Mouse (Mus musculus) CD4-positive naive resting alpha-beta T cell, adult 76 days (primary cell): ENCODE measurements around the gene Ezr. TPM values are rescaled to one million over a fixed set of nuclear protein-coding genes. Genes with fewer than 3 reads are reported as not detected.

Experiments used
- total RNA-seq: library from RNA; stranded (reverse); gene quantifications from one replicate; pipeline ENCODE4 v1.2.4, GENCODE M21; 2023

Ezr gene
- total RNA-seq, result 403 TPM

DNA sequence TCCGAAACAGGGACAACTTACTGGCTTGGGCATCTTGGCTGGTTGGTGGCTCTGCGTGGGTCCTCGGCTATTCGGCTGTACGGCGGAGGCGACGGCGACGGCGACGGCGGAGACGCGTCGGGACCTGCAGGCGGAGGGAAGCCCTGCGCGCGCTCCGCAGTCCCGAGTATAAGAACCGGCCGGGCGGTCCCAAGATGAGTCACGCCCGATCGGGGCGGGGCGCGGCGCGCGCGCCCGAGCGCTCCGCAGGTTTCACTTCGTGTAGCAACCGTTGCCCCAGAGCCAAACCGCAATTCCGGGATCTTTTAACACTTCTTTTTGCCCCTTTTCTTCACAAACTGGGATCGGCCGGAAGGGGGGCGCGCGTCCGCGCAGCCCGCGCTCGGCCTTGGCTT, at the start of gene Ezr:
Ezr (minus strand) TSS at position 174 of the 395 bp plus-strand sequence.

Other genes starting within 250 kb of the Ezr start
- 16.6 TPM for gene Dynlt1c, start 181.1 kb downstream of the Ezr start, total RNA-seq
- 51.3 TPM for gene Dynlt1f, start 126.9 kb downstream of the Ezr start, total RNA-seq
- 33.0 TPM for gene Sytl3, start 123.7 kb downstream of the Ezr start, total RNA-seq
- gene Rsph3b, start 165.9 kb upstream of the Ezr start, total RNA-seq, result 4.7 TPM
- gene Tagap1, start 178.4 kb upstream of the Ezr start, total RNA-seq, result 77.5 TPM
- 269 TPM for gene Rnaset2b, start 187.8 kb upstream of the Ezr start, total RNA-seq
- 1.7 TPM for gene Gm49721, start 196.1 kb upstream of the Ezr start, total RNA-seq
- not detected for gene Gm1604a, start 242.8 kb upstream of the Ezr start, total RNA-seq